Mouse (Mus musculus): Measurements from ENCODE around the gene Scrn2. TPM values are rescaled to one million over a fixed set of nuclear protein-coding genes. Genes with fewer than 3 reads are reported as not detected.
A peak's percentile ranks its signal among the peaks of the same experiment; 100 is the strongest.

The Scrn2 gene
- polyA plus RNA-seq, 1 experiment from 2014 or later = 20.3 TPM

DNA sequence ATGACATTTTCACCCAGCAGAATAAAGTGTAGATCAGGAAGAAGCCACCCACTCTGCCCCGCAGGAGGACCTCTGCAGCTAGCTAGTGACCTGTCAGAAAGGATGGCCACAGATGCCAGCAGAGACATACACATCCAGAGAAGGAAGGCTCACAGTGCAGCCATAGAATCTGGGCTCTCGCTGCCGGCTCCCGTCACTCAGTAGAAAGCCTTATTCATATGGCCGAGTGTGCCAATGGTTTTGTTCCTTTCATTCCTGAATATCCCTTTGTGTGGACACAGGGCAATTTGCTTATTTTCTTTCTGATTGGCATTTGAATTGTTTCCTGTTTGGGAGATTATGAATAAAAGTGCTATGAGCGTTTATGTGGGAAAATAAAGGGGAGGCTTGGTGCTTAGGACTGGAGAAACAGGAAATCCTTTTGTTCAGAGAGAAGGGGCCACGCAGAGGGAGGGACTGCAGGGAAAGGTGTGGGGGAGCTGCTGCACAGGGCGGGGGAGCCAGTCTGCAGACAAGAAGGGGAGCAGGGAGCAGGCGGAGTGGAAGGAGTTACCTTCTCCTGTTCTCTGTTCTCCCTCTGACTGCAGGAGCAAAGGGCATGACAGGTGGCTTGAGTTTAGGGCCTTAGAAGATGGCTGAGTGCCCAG is 33.7 kb downstream of the Scrn2 start:
- H3K9me3 ChIP-seq (replicated peaks; ENCODE audit: control insufficient read depth, low read length) = no peaks in the 10 kb centered on the region
- no peak overlapping the region for H3K4me3 ChIP-seq (replicated peaks; ENCODE audit: low read length)
- no peak overlapping the region for H3K9ac ChIP-seq (ENCODE audit: low read length)
- 50% methylated on average over 9 of the region's 9 CpGs for WGBS
- no peak overlapping the region for H3K4me2 ChIP-seq (ENCODE audit: low read depth, low read length)
- no peaks in the 10 kb centered on the region for H3K27me3 ChIP-seq (ENCODE audit: control insufficient read depth, insufficient read depth, low read length)
- peaks cover 5% of the 10 kb centered on the region; the same call in 1 of the 2 replicates for H3K36me3 ChIP-seq (ENCODE audit: control insufficient read depth, insufficient read depth, low read length)
- no peak for ATAC-seq (ENCODE audit: insufficient read depth, low FRiP score)
- H3K27ac ChIP-seq (ENCODE audit: low read length) = 0 out of 2 replicates have a peak overlapping the region, but pooled peaks have one; percentile 27
- no peaks in the 10 kb centered on the region for H3K4me1 ChIP-seq (ENCODE audit: control insufficient read depth, insufficient read depth, low read length)

DNA sequence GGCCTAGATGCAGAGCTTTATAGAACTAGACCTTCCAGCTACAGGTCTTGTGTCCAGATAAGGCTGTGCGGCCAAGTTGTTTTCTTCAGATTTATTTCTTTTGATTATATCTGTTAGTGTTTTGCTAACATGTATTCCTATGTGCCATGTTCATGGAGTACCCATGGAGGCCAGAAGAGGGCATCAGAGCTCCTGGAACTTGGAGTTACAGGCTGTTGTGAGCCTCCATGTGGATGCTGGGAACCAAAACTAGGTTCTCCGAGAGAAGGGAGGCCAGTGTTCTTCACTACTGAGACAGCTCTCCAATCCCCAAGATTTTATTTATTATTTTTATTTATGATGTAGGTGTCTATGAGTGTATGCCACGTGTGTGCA is 34.2 kb downstream of the Scrn2 start:
- H3K9me3 ChIP-seq (replicated peaks; ENCODE audit: control insufficient read depth, low read length) = no peaks in the 10 kb centered on the region
- no peaks in the 10 kb centered on the region for H3K27me3 ChIP-seq (ENCODE audit: control insufficient read depth, insufficient read depth, low read length)
- WGBS = 82% methylated on average over 3 of the region's 3 CpGs
- H3K4me3 ChIP-seq (replicated peaks; ENCODE audit: low read length) = no peak overlapping the region
- H3K4me1 ChIP-seq (ENCODE audit: control insufficient read depth, insufficient read depth, low read length) = no peaks in the 10 kb centered on the region
- peaks cover 5% of the 10 kb centered on the region; the same call in 1 of the 2 replicates for H3K36me3 ChIP-seq (ENCODE audit: control insufficient read depth, insufficient read depth, low read length)
- 0 out of 2 replicates have a peak overlapping the region, but pooled peaks have one; percentile 27 for H3K27ac ChIP-seq (ENCODE audit: low read length)
- no peak overlapping the region for H3K4me2 ChIP-seq (ENCODE audit: low read depth, low read length)
- no peak overlapping the region for H3K9ac ChIP-seq (ENCODE audit: low read length)
- no peak for ATAC-seq (ENCODE audit: insufficient read depth, low FRiP score)

DNA sequence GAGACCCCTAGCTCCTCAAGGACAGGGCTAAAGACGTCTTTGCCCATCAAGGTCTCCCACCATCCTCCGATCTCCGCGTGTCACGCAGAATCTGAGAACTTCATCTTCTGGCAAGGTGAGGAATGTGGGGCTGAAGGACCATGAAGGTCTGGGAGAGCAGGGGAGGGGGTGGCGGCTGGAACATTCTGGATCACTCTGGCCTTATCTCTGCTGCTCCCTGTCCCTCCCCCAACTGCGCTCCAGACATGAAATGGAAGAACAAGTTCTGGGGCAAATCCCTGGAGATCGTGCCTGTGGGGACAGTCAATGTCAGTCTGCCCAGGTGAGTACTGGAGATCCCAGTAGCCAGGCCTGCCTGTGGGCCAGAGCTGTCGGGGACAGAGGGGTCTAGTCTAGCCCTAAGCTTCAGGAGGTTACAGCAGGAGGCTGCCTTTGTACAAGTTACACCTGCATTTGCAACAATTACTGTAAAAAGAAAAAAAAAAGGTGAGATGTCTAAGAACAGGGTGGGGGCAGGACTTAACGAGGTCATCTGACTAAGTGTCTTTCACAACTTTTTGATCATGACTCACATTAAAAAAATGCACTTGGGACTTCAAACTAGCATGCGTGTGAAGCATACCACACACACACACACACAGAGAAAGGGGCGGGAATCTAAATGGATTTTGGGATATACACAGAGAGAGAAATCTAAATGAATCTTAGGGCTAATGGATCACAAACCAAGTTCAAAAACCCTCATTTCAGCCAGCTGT is 36.0 kb downstream of the Scrn2 start:
- ATAC-seq (ENCODE audit: insufficient read depth, low FRiP score) = no peak
- Histone ChIP-seq H3K4me1 (ENCODE audit: control insufficient read depth, insufficient read depth, low read length) (no peaks in the 10 kb centered on the region), H3K36me3 (ENCODE audit: control insufficient read depth, insufficient read depth, low read length) (peaks cover 5% of the 10 kb centered on the region; the same call in 1 of the 2 replicates), H3K9ac (ENCODE audit: low read length) (no peak overlapping the region), H3K27me3 (ENCODE audit: control insufficient read depth, insufficient read depth, low read length) (no peaks in the 10 kb centered on the region), H3K27ac (ENCODE audit: low read length) (no peak overlapping the region), H3K4me2 (ENCODE audit: low read depth, low read length) (no peak overlapping the region), H3K9me3 (replicated peaks; ENCODE audit: control insufficient read depth, low read length) (no peaks in the 10 kb centered on the region), H3K4me3 (replicated peaks; ENCODE audit: low read length) (no peak overlapping the region)
- WGBS = 80% methylated on average over 12 of the region's 12 CpGs

- 54% methylated on average over 22 of the region's 22 CpGs for WGBS
- Histone ChIP-seq H3K4me2 (ENCODE audit: low read depth, low read length) (no peak overlapping the region), H3K9me3 (replicated peaks; ENCODE audit: control insufficient read depth, low read length) (no peaks in the 10 kb centered on the region), H3K4me3 (replicated peaks; ENCODE audit: low read length) (no peak overlapping the region), H3K36me3 (ENCODE audit: control insufficient read depth, insufficient read depth, low read length) (no peaks in the 10 kb centered on the region; the same call in 1 of the 2 replicates), H3K27ac (ENCODE audit: low read length) (no peak overlapping the region), H3K9ac (ENCODE audit: low read length) (no peak overlapping the region), H3K27me3 (ENCODE audit: control insufficient read depth, insufficient read depth, low read length) (no peaks in the 10 kb centered on the region), H3K4me1 (ENCODE audit: control insufficient read depth, insufficient read depth, low read length) (no peaks in the 10 kb centered on the region)
- ATAC-seq (ENCODE audit: insufficient read depth, low FRiP score) = no peak
Measured at GRCm38 (mm10) chr11:97066656-97067360, 37.1 kb downstream of the Scrn2 start.

GRCm38 (mm10) chr11:97069333-97069732 is 39.6 kb downstream of the Scrn2 start:
- H3K27me3 ChIP-seq (ENCODE audit: control insufficient read depth, insufficient read depth, low read length) = no peaks in the 10 kb centered on the region
- H3K4me2 ChIP-seq (ENCODE audit: low read depth, low read length) = no peak overlapping the region
- no peak for ATAC-seq (ENCODE audit: insufficient read depth, low FRiP score)
- no peak overlapping the region for H3K9ac ChIP-seq (ENCODE audit: low read length)
- H3K36me3 ChIP-seq (ENCODE audit: control insufficient read depth, insufficient read depth, low read length) = no peaks in the 10 kb centered on the region; the same call in 1 of the 2 replicates
- no peaks in the 10 kb centered on the region for H3K9me3 ChIP-seq (replicated peaks; ENCODE audit: control insufficient read depth, low read length)
- 77% methylated on average over 1 of the region's 1 CpGs for WGBS
- H3K4me1 ChIP-seq (ENCODE audit: control insufficient read depth, insufficient read depth, low read length) = no peaks in the 10 kb centered on the region
- no peak overlapping the region for H3K27ac ChIP-seq (ENCODE audit: low read length)
- H3K4me3 ChIP-seq (replicated peaks; ENCODE audit: low read length) = no peak overlapping the region

GRCm38 (mm10) chr11:97069770-97070169 is 40.0 kb downstream of the Scrn2 start:
- H3K4me2 ChIP-seq (ENCODE audit: low read depth, low read length) = no peak overlapping the region
- no peaks in the 10 kb centered on the region; the same call in 1 of the 2 replicates for H3K36me3 ChIP-seq (ENCODE audit: control insufficient read depth, insufficient read depth, low read length)
- H3K9ac ChIP-seq (ENCODE audit: low read length) = no peak overlapping the region
- H3K9me3 ChIP-seq (replicated peaks; ENCODE audit: control insufficient read depth, low read length) = no peaks in the 10 kb centered on the region
- no peak overlapping the region for H3K27ac ChIP-seq (ENCODE audit: low read length)
- no peak for ATAC-seq (ENCODE audit: insufficient read depth, low FRiP score)
- no peaks in the 10 kb centered on the region for H3K4me1 ChIP-seq (ENCODE audit: control insufficient read depth, insufficient read depth, low read length)
- no peaks in the 10 kb centered on the region for H3K27me3 ChIP-seq (ENCODE audit: control insufficient read depth, insufficient read depth, low read length)
- no peak overlapping the region for H3K4me3 ChIP-seq (replicated peaks; ENCODE audit: low read length)
- WGBS = 68% methylated on average over 2 of the region's 2 CpGs

- H3K27ac ChIP-seq (ENCODE audit: low read length) = no peak overlapping the region
- ATAC-seq (ENCODE audit: insufficient read depth, low FRiP score) = no peak
- WGBS = 59% methylated on average over 1 of the region's 1 CpGs
Measured at GRCm38 (mm10) chr11:97071129-97071528, 41.4 kb downstream of the Scrn2 start.

DNA sequence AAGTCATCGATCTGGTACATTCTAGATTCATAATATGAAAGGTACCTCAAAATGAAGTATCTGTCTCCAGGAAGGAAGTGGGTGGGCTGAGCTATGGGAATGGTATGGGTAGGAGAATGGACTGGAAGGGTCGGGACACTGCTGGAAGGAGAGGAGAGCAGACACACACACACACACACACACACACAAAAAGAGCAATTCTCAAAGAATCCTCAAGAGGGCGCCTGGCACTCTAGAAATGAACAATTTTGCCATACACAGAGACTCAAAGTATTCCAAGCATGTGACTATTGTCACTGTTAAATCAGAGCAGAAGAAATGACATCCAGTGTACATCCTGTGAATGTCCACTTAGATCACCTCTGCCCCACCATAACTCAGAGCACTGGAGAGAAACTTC is 42.8 kb downstream of the Scrn2 start:
- Histone ChIP-seq H3K4me1 (ENCODE audit: control insufficient read depth, insufficient read depth, low read length) (no peaks in the 10 kb centered on the region), H3K4me2 (ENCODE audit: low read depth, low read length) (no peak overlapping the region), H3K9ac (ENCODE audit: low read length) (no peak overlapping the region), H3K36me3 (ENCODE audit: control insufficient read depth, insufficient read depth, low read length) (no peaks in the 10 kb centered on the region), H3K9me3 (replicated peaks; ENCODE audit: control insufficient read depth, low read length) (no peaks in the 10 kb centered on the region), H3K27ac (ENCODE audit: low read length) (no peak overlapping the region), H3K4me3 (replicated peaks; ENCODE audit: low read length) (no peak overlapping the region), H3K27me3 (ENCODE audit: control insufficient read depth, insufficient read depth, low read length) (no peaks in the 10 kb centered on the region)
- no peak for ATAC-seq (ENCODE audit: insufficient read depth, low FRiP score)
- 25% methylated on average over 3 of the region's 3 CpGs for WGBS

More at GRCm38 (mm10) chr11:97071129-97071528, 41.4 kb downstream of the Scrn2 start:
- H3K9ac ChIP-seq (ENCODE audit: low read length) = no peak overlapping the region
- H3K4me3 ChIP-seq (replicated peaks; ENCODE audit: low read length) = no peak overlapping the region
- H3K27me3 ChIP-seq (ENCODE audit: control insufficient read depth, insufficient read depth, low read length) = no peaks in the 10 kb centered on the region
- no peaks in the 10 kb centered on the region for H3K9me3 ChIP-seq (replicated peaks; ENCODE audit: control insufficient read depth, low read length)
- H3K4me1 ChIP-seq (ENCODE audit: control insufficient read depth, insufficient read depth, low read length) = no peaks in the 10 kb centered on the region
- no peak overlapping the region for H3K4me2 ChIP-seq (ENCODE audit: low read depth, low read length)
- no peaks in the 10 kb centered on the region; the same call in 1 of the 2 replicates for H3K36me3 ChIP-seq (ENCODE audit: control insufficient read depth, insufficient read depth, low read length)

DNA sequence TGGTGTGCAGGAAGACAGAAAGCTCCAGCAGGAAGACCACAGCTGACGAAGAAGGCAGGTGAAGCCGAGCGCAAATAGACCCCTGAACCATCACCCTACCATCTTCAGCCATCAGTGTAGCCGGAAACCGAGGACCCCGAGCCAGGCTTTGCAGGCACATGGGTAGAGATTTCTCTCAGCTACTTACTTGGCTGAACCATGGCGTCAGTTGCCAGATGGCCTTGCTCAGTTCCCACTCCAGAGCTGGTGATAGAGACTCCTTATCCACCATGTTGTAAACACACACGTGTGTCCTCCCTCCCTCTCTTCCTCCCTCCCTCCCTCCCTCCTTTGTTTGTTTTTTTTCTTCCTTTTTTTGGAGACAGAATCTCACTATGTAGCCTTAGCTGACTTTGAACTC is 44.5 kb downstream of the Scrn2 start:
- no peaks in the 10 kb centered on the region for H3K9me3 ChIP-seq (replicated peaks; ENCODE audit: control insufficient read depth, low read length)
- no peak overlapping the region for H3K4me2 ChIP-seq (ENCODE audit: low read depth, low read length)
- no peak overlapping the region for H3K27ac ChIP-seq (ENCODE audit: low read length)
- ATAC-seq (ENCODE audit: insufficient read depth, low FRiP score) = no peak
- H3K4me1 ChIP-seq (ENCODE audit: control insufficient read depth, insufficient read depth, low read length) = no peaks in the 10 kb centered on the region
- H3K27me3 ChIP-seq (ENCODE audit: control insufficient read depth, insufficient read depth, low read length) = no peaks in the 10 kb centered on the region
- WGBS = 61% methylated on average over 8 of the region's 8 CpGs
- H3K4me3 ChIP-seq (replicated peaks; ENCODE audit: low read length) = no peak overlapping the region
- no peak overlapping the region for H3K9ac ChIP-seq (ENCODE audit: low read length)
- no peaks in the 10 kb centered on the region for H3K36me3 ChIP-seq (ENCODE audit: control insufficient read depth, insufficient read depth, low read length)

All from stomach, embryonic 16.5 days (tissue).